Mouse (Mus musculus) liver, embryonic 14.5 days (tissue): ENCODE data around the gene Mab21l2. TPM values are rescaled to one million over a fixed set of nuclear protein-coding genes. Genes with fewer than 3 reads are reported as not detected.
A peak's percentile ranks its signal among the peaks of the same experiment; 100 is the strongest.

Source experiments
- ATAC-seq: fragments of 200-750 bp; cut with Nextera tagmentation; 2 replicates; pipeline ENCODE4 v1.8.0; 2017; ENCODE audit warnings: moderate number of reproducible peaks, mild to moderate bottlenecking, moderate library complexity; ENCODE audit not compliant: insufficient read depth
- DNase-seq, 3 experiments: peaks; one replicate each; pipeline ENCODE4 v3.0.0-alpha.2; 2012 to 2013; ENCODE audit warnings: low read depth in 3 of 3, low spot score in 3 of 3
- H3K27ac ChIP-seq: fragments of 300-500 bp; sonication (generic); 2 replicates; pipeline ENCODE4 v1.5.1; 2014; ENCODE audit warnings: moderate library complexity, mild to moderate bottlenecking, control low read depth, inconsistent platforms
- H3K27me3 ChIP-seq: fragments of 300-500 bp; sonication (generic); 2 replicates; pipeline ENCODE4 v1.6.1; 2014; ENCODE audit warnings: mild to moderate bottlenecking, low read length, moderate library complexity; ENCODE audit not compliant: control insufficient read depth, insufficient read depth
- H3K36me3 ChIP-seq: fragments of 300-500 bp; sonication (generic); replicated peaks from 2 replicates; pipeline ENCODE4 v1.6.1; 2014; ENCODE audit warnings: low read depth; ENCODE audit not compliant: control insufficient read depth, insufficient read depth
- H3K4me1 ChIP-seq, 2 experiments: fragments of 200-500 bp in 1 of 2; fragments of 300-500 bp in 1 of 2; sonication (generic) in 1 of 2; replicated peaks; 2 replicates each; pipeline ENCODE4 v1.6.1; 2012 to 2014; ENCODE audit warnings: antibody characterized with exemption in 1 of 2, inconsistent platforms in 1 of 2, low read length in 1 of 2; ENCODE audit not compliant: control insufficient read depth in 2 of 2, insufficient read depth in 2 of 2
- H3K4me2 ChIP-seq: fragments of 300-500 bp; sonication (generic); 2 replicates; pipeline ENCODE4 v1.6.1; 2014; ENCODE audit warnings: low read depth, mild to moderate bottlenecking, control low read depth, moderate library complexity
- H3K4me3 ChIP-seq, 2 experiments: fragments of 200-500 bp in 1 of 2; fragments of 300-500 bp in 1 of 2; sonication (generic) in 1 of 2; 2 replicates each; pipeline ENCODE4 v1.5.1; 2012 to 2014; ENCODE audit warnings: low read depth in 2 of 2, low read length in 2 of 2, mild to moderate bottlenecking in 2 of 2, control low read depth in 1 of 2, inconsistent platforms in 1 of 2, moderate library complexity in 1 of 2; ENCODE audit not compliant: insufficient read depth in 1 of 2
- H3K9ac ChIP-seq: fragments of 300-500 bp; sonication (generic); replicated peaks from 2 replicates; pipeline ENCODE4 v1.6.1; 2014; ENCODE audit warnings: mild to moderate bottlenecking, control low read depth, moderate library complexity
- H3K9me3 ChIP-seq: fragments of 300-500 bp; sonication (generic); 2 replicates; pipeline ENCODE4 v1.6.1; 2016; ENCODE audit warnings: low read length, mixed read lengths; ENCODE audit not compliant: control insufficient read depth
- CTCF ChIP-seq: IDR thresholded peaks from 2 replicates; pipeline ENCODE4 v1.5.1; 2016; ENCODE audit warnings: antibody characterized with exemption, low read depth, control low read depth
- EP300 ChIP-seq: IDR thresholded peaks from 2 replicates; pipeline ENCODE4 v1.6.1; 2016; ENCODE audit warnings: antibody characterized with exemption, low read depth
- WGBS: fragments of 180-500 bp; shearing (Covaris S2); extraction: QIAGEN DNeasy Blood & Tissue Kit; methylation state at CpG from one replicate; pipeline ENCODE4 v1.1.7; 2014; ENCODE audit not compliant: insufficient replicate concordance; 5-methylcytosine and 5-hydroxymethylcytosine counted together
- polyA plus RNA-seq, 2 experiments: library from polyadenylated mRNA; depleted of rRNA in 1 of 2; stranded (reverse) in 1 of 2; unstranded in 1 of 2; fragments of >200 nt; fragmentation: Nextera tagmentation in 1 of 2; extraction: Ambion mirVana in 1 of 2; gene quantifications; 2 replicates each; pipeline versions ENCODE4 v1.2.1 to v1.2.3; 2012 to 2014

The Mab21l2 gene
- polyA plus RNA-seq, 2 experiments = 0.15 to 0.31 TPM

- TF ChIP-seq EP300 (no peak), CTCF (no peak)
- Histone ChIP-seq H3K36me3 (no peaks in the 10 kb centered on the region), H3K9me3 (no peaks in the 10 kb centered on the region)
Observed at GRCm38 (mm10) chr3:86552170-86552569, 3.7 kb upstream of the Mab21l2 start.

GRCm38 (mm10) chr3:86551011-86551728 lies 2.7 kb upstream of the Mab21l2 start:
- H3K27me3 ChIP-seq = peaks cover 51% of the 10 kb centered on the region
- no peaks in the 10 kb centered on the region for H3K9me3 ChIP-seq
- H3K4me3 ChIP-seq = no peak overlapping the region
- no peak overlapping the region for H3K9ac ChIP-seq
- TF ChIP-seq CTCF = no peak
- no peak for TF ChIP-seq EP300
- WGBS = 34% methylated on average over 8 of the region's 8 CpGs
- H3K36me3 ChIP-seq = no peaks in the 10 kb centered on the region
- H3K27ac ChIP-seq = no peak overlapping the region
- no peak for DNase-seq
- H3K4me1 ChIP-seq = no peaks in the 10 kb centered on the region
- no peak for ATAC-seq
- no peak overlapping the region for H3K4me2 ChIP-seq

More at GRCm38 (mm10) chr3:86552170-86552569, 3.7 kb upstream of the Mab21l2 start:
- Histone ChIP-seq H3K27ac (no peak overlapping the region), H3K4me2 (no peak overlapping the region), H3K9ac (no peak overlapping the region), H3K4me1 (peaks cover 0 to 5% of the 10 kb centered on the region in 2 experiments; a peak in 1 of 4 replicates), H3K4me3 (no peak overlapping the region), H3K27me3 (peaks cover 41% of the 10 kb centered on the region)
- WGBS = 77% methylated on average over 5 of the region's 5 CpGs
- DNase-seq = no peak
- ATAC-seq = no peak

GRCm38 (mm10) chr3:86550301-86551010 lies 2.0 kb upstream of the Mab21l2 start:
- H3K9ac ChIP-seq = no peak overlapping the region
- no peaks in the 10 kb centered on the region for H3K9me3 ChIP-seq
- no peak overlapping the region for H3K4me2 ChIP-seq
- no peak overlapping the region for H3K27ac ChIP-seq
- WGBS = 16% methylated on average over 22 of the region's 22 CpGs
- peaks cover 55% of the 10 kb centered on the region for H3K27me3 ChIP-seq
- no peaks in the 10 kb centered on the region for H3K36me3 ChIP-seq
- DNase-seq (no peak), ATAC-seq (no peak)
- TF ChIP-seq EP300 (no peak), CTCF (no peak)
- no peak overlapping the region for H3K4me3 ChIP-seq
- no peaks in the 10 kb centered on the region for H3K4me1 ChIP-seq

GRCm38 (mm10) chr3:86547251-86547791 lies 1.1 kb downstream of the Mab21l2 start:
- 2% methylated on average over 42 of the region's 42 CpGs for WGBS
- no peaks in the 10 kb centered on the region for H3K36me3 ChIP-seq
- TF ChIP-seq EP300 (no peak), CTCF (no peak)
- H3K9ac ChIP-seq = no peak overlapping the region
- H3K27me3 ChIP-seq = peaks cover 55% of the 10 kb centered on the region
- H3K9me3 ChIP-seq = no peaks in the 10 kb centered on the region
- no peak overlapping the region for H3K27ac ChIP-seq
- ATAC-seq (no peak), DNase-seq (no peak)
- peak overlapping the region; percentile 42 to 44 for H3K4me3 ChIP-seq
- H3K4me2 ChIP-seq = peak overlapping the region; percentile 49
- no peaks in the 10 kb centered on the region for H3K4me1 ChIP-seq
